Mouse (Mus musculus): ENCODE results near the gene Dcaf1.

- TF ChIP-seq CTCF (IDR thresholded peaks at IDR 0.05; ENCODE audit: extremely low read depth, insufficient read length, insufficient replicate concordance, low read depth, low read length) (no peak), POLR2A (IDR thresholded peaks at IDR 0.05; ENCODE audit: low read depth, low read length) (no peak)
Measured at GRCm38 (mm10) chr9:106884306-106884705, 62.6 kb downstream of the Dcaf1 start.

All from small intestine, adult 2 months (tissue).